Comparison of ENCODE assay signal across 7 mouse cellular contexts in the genomic region with DNA sequence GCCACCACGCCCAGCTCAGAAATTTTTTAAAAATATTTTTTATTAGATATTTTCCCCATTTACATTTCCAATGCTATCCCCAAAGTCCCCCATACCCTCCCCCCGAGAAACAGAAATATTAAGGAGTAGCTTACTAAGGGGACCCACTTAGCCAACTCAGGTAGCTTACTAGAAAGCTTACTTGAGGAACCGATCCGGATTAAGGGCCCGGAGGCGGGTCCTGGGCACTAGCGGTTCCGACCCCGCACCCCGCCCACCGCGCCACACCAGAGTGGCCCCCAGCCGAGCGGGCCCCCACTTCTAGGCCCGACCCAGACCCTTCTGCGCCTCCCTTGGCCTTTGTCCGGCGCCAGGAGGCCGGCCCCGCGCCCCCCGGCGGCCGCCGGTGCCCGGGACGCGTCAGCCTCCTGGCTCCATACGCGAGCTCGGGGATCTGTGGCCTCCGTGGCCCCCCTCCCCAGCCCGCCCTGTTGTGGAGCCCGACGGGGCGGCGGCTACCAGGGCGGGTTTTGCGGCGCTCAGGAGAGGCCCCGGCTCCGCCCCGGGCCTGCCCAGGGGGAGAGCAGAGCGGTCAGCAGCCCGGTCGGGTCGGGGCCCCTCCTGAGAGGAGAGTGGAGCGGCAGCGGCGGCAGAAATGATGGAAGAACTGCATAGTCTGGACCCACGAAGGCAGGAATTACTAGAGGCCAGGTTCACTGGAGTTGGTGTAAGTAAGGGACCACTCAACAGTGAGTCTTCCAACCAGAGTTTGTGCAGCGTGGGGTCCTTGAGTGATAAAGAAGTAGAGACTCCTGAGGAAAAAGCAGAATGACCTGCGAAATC. TPM values are rescaled to one million over a fixed set of nuclear protein-coding genes. Genes with fewer than 3 reads are reported as not detected.
DNase-seq lines count a peak whose midpoint lies in the region; ATAC-seq lines count a peak whose summit lies in the region.
"Not testable (repeated sequence)": the region's sequence is repeated elsewhere in the genome, so short reads cannot be mapped to it uniquely, and the experiment has no call there.

No protein-coding gene starts in this region.

- WGBS in embryonic facial prominence, embryonic 14.5 days: 8% methylated on average over 16 of the region's 53 CpGs
- 5% methylated on average over 31 of the region's 53 CpGs for WGBS in heart, embryonic 10.5 days
- 3% methylated on average over 34 of the region's 53 CpGs for WGBS in hindbrain, embryonic 15.5 days
- 10% methylated on average over 18 of the region's 53 CpGs for WGBS in limb, embryonic 11.5 days
- WGBS in lung, embryonic 16.5 days: 4% methylated on average over 19 of the region's 53 CpGs
- WGBS in neural tube, embryonic 12.5 days: 4% methylated on average over 21 of the region's 53 CpGs

- peak overlapping the region; percentile 15; the same call in 1 of the 2 replicates for H3K4me3 ChIP-seq in embryonic facial prominence, embryonic 14.5 days (ENCODE audit: low read depth, low read length)
- peak overlapping the region; percentile 47 for H3K4me3 ChIP-seq in heart, embryonic 10.5 days
- H3K4me3 ChIP-seq in hindbrain, embryonic 15.5 days: peak overlapping the region; percentile 29
- 0 out of 2 replicates have a peak overlapping the region, but pooled peaks have one; percentile 10 for H3K4me3 ChIP-seq in limb, embryonic 11.5 days (ENCODE audit: low read depth, low read length)
- H3K4me3 ChIP-seq in lung, embryonic 16.5 days (ENCODE audit: low read length): not testable (repeated sequence)
- H3K4me3 ChIP-seq in neural tube, embryonic 12.5 days: peak overlapping the region; percentile 23

- H3K36me3 ChIP-seq in embryonic facial prominence, embryonic 14.5 days (ENCODE audit: control insufficient read depth, insufficient read depth, low read length); heart, embryonic 10.5 days; hindbrain, embryonic 15.5 days; limb, embryonic 11.5 days (ENCODE audit: control insufficient read depth, insufficient read depth, low read length); lung, embryonic 16.5 days (ENCODE audit: control insufficient read depth, insufficient read depth, low read length); neural tube, embryonic 12.5 days: not testable (repeated sequence)

- ATAC-seq in embryonic facial prominence, embryonic 14.5 days (ENCODE audit: low read depth): peak; percentile 72
- ATAC-seq in hindbrain, embryonic 15.5 days (ENCODE audit: low FRiP score, low read depth): peak; percentile 84
- peak; percentile 95 for ATAC-seq in limb, embryonic 11.5 days (ENCODE audit: insufficient number of reproducible peaks, low FRiP score, low TSS enrichment, low read depth)
- peak; percentile 80 for ATAC-seq in lung, embryonic 16.5 days (ENCODE audit: low read depth)
- peak; percentile 95 for ATAC-seq in neural tube, embryonic 12.5 days (ENCODE audit: low FRiP score, low read depth)

- DNase-seq in ZHBTc4 (ENCODE audit: low read depth, low spot score): peak; percentile 36
- peak; percentile 0 for DNase-seq in embryonic facial prominence, embryonic 14.5 days (ENCODE audit: low spot score)
- DNase-seq in heart, embryonic 10.5 days (ENCODE audit: low spot score): peak; percentile 66
- peak; percentile 24 for DNase-seq in limb, embryonic 11.5 days (ENCODE audit: low spot score)

- H3K9me3 ChIP-seq in embryonic facial prominence, embryonic 14.5 days (ENCODE audit: control insufficient read depth, low read length); heart, embryonic 10.5 days; hindbrain, embryonic 15.5 days; limb, embryonic 11.5 days (ENCODE audit: control insufficient read depth, low read length); lung, embryonic 16.5 days (ENCODE audit: control insufficient read depth, low read length); neural tube, embryonic 12.5 days: not testable (repeated sequence)

- H3K4me2 ChIP-seq in embryonic facial prominence, embryonic 14.5 days (ENCODE audit: low read depth, low read length): peak overlapping the region; percentile 40
- H3K4me2 ChIP-seq in hindbrain, embryonic 15.5 days: peak overlapping the region; percentile 48
- peak overlapping the region; percentile 27; the same call in 1 of the 2 replicates for H3K4me2 ChIP-seq in limb, embryonic 11.5 days (ENCODE audit: low read depth, severe bottlenecking)
- H3K4me2 ChIP-seq in lung, embryonic 16.5 days (ENCODE audit: low read depth, low read length): peak overlapping the region; percentile 32; the same call in 1 of the 2 replicates
- H3K4me2 ChIP-seq in neural tube, embryonic 12.5 days (replicated peaks): peak overlapping the region; percentile 49

- H3K27ac ChIP-seq in embryonic facial prominence, embryonic 14.5 days (replicated peaks; ENCODE audit: low read depth, low read length); heart, embryonic 10.5 days; hindbrain, embryonic 15.5 days (replicated peaks); limb, embryonic 11.5 days (replicated peaks; ENCODE audit: low read depth, low read length); lung, embryonic 16.5 days (ENCODE audit: low read length); neural tube, embryonic 12.5 days: not testable (repeated sequence)

- not testable (repeated sequence) for H3K4me1 ChIP-seq in embryonic facial prominence, embryonic 14.5 days (ENCODE audit: control insufficient read depth, insufficient read depth, low read length); heart, embryonic 10.5 days; hindbrain, embryonic 15.5 days (replicated peaks); limb, embryonic 11.5 days (ENCODE audit: control insufficient read depth, insufficient read depth, low read length); lung, embryonic 16.5 days (replicated peaks; ENCODE audit: control insufficient read depth, insufficient read depth, low read length); neural tube, embryonic 12.5 days

- H3K9ac ChIP-seq in embryonic facial prominence, embryonic 14.5 days (ENCODE audit: low read depth, low read length); lung, embryonic 16.5 days (ENCODE audit: low read length); neural tube, embryonic 12.5 days: not testable (repeated sequence)
- 0 out of 2 replicates have a peak overlapping the region, but pooled peaks have one; percentile 16 for H3K9ac ChIP-seq in hindbrain, embryonic 15.5 days
- H3K9ac ChIP-seq in limb, embryonic 11.5 days (ENCODE audit: low read length): 0 out of 2 replicates have a peak overlapping the region, but pooled peaks have one; percentile 32

- H3K27me3 ChIP-seq in embryonic facial prominence, embryonic 14.5 days (replicated peaks; ENCODE audit: control insufficient read depth, insufficient read depth, low read length); heart, embryonic 10.5 days (ENCODE audit: insufficient read depth, poor library complexity, severe bottlenecking); hindbrain, embryonic 15.5 days; limb, embryonic 11.5 days (ENCODE audit: control insufficient read depth, insufficient read depth, low read length); lung, embryonic 16.5 days (ENCODE audit: control insufficient read depth, insufficient read depth, low read depth, low read length); neural tube, embryonic 12.5 days (replicated peaks): not testable (repeated sequence)

RNA-seq across cellular contexts. Expression of a gene that starts 7.0 kb away (rescaled TPM):
- 1.4 and 1.7 TPM in 2 replicates for polyA plus RNA-seq in embryonic facial prominence, embryonic 14.5 days (2014; fragmentation: Nextera tagmentation; extraction: Ambion mirVana)
- 4.5 and 4.6 TPM in 2 replicates for polyA plus RNA-seq in heart, embryonic 10.5 days (2016; fragmentation: Nextera tagmentation; extraction: Ambion mirVana)
- polyA plus RNA-seq in hindbrain, embryonic 15.5 days (2015; fragmentation: Nextera tagmentation; extraction: Ambion mirVana): 3.2 and 3.4 TPM in 2 replicates
- polyA plus RNA-seq in limb, embryonic 11.5 days (2014; fragmentation: Nextera tagmentation; extraction: Ambion mirVana): 2.1 and 2.8 TPM in 2 replicates
- polyA plus RNA-seq in lung, embryonic 16.5 days (2015; fragmentation: Nextera tagmentation; extraction: Ambion mirVana): 0.69 and 1.1 TPM in 2 replicates
- 1.8 and 2.1 TPM in 2 replicates for polyA plus RNA-seq in neural tube, embryonic 12.5 days (2016; fragmentation: Nextera tagmentation; extraction: Ambion mirVana)

Comparison
In these comparisons a context has a peak if more than half of its experiments do, and no peak if none do; other contexts are left out.
1. DNase-seq: peak in every context shown above with its lines; median percentile 66 in heart, embryonic 10.5 days; 36 in ZHBTc4; 24 in limb, embryonic 11.5 days; 0 in embryonic facial prominence, embryonic 14.5 days.